8 mouse cellular contexts compared by ENCODE assay signal in the genomic region with DNA sequence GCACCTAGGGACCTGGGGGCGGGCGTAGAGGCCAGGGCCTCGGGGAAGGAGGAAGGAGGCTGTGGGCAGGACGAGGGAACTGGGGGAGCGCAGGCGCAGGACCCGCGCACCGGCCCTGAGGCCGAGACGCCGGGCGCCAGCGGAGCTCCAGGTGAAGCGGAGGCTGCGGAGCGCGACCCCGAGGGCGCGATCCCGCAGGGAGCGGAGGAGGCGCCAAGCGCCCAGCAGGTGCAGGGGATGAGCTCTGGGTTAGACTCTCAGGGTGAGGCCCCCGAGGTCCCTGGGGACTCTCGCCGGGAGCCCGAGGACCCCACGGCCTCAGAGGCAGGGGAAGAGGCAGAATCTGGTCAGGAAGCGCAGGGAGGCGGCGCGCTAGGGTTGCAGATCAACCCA. TPM values are rescaled to one million over a fixed set of nuclear protein-coding genes. Genes with fewer than 3 reads are reported as not detected.
DNase-seq lines count a peak whose midpoint lies in the region; ATAC-seq lines count a peak whose summit lies in the region.

No protein-coding gene starts in this region.

- H3K9ac ChIP-seq in hindbrain, embryonic 15.5 days = peak overlapping the region; percentile 43

- intact Hi-C loops in gastrocnemius, postnatal 14 days (cut with DNase I; ENCODE audit: low total_unique reads) = no loop called here

- H3K36me3 ChIP-seq in hindbrain, embryonic 15.5 days = no peaks in the 10 kb centered on the region

- H3K4me1 ChIP-seq in hindbrain, embryonic 15.5 days (replicated peaks) = peaks cover 11% of the 10 kb centered on the region

- under 1% methylated on average over 34 of the region's 34 CpGs for WGBS in hindbrain, embryonic 15.5 days

- H3K9me3 ChIP-seq in hindbrain, embryonic 15.5 days = no peaks in the 10 kb centered on the region

- peaks cover 35% of the 10 kb centered on the region for H3K27me3 ChIP-seq in hindbrain, embryonic 15.5 days

- peak; percentile 10 for DNase-seq in gastrocnemius, postnatal 10 days
- DNase-seq in gastrocnemius, postnatal 14 days = no peak
- DNase-seq in brain, adult 2 months (ENCODE audit: low read depth, low spot score) = peak; percentile 8
- DNase-seq in frontal cortex, postnatal 14 days (ENCODE audit: low spot score in 2 of 2) = no peak
- no peak for DNase-seq in urinary bladder, postnatal 25 days (ENCODE audit: low spot score)
- DNase-seq in B cell, adult 2 months = no peak

- peak overlapping the region; percentile 44 for H3K4me3 ChIP-seq in hindbrain, embryonic 15.5 days

- no peak overlapping the region for H3K27ac ChIP-seq in hindbrain, embryonic 15.5 days (replicated peaks)

- peak overlapping the region; percentile 95 for H3K4me2 ChIP-seq in hindbrain, embryonic 15.5 days

- no peak for ATAC-seq in hindbrain, embryonic 15.5 days (ENCODE audit: low FRiP score, low read depth)
- ATAC-seq in megakaryocyte progenitor cell, adult 5-6 weeks (replicated peaks; ENCODE audit: poor library complexity) = peak; percentile 36

RNA-seq across cellular contexts. Expression of gene Clic6, which starts 13.0 kb away (rescaled TPM):
- under 1 TPM; 0.14 to 0.16 TPM for total RNA-seq in gastrocnemius, postnatal 10 days (2021)
- total RNA-seq in gastrocnemius, postnatal 14 days (2021) = under 1 TPM in 1 of 2 experiments, not detected in 1; 0.08 TPM
- 7.0 and 9.7 TPM in 2 replicates for polyA plus RNA-seq in hindbrain, embryonic 15.5 days (2015; fragmentation: Nextera tagmentation; extraction: Ambion mirVana)
- total RNA-seq in megakaryocyte progenitor cell, adult 5-6 weeks (2015) = not detected in 2 replicates
- total RNA-seq in megakaryocyte progenitor cell, adult 5-6 weeks (2017) = 0.04 TPM in 1 of 2 replicates, not detected in the other

RNA-seq across cellular contexts. Expression of gene Rcan1, which starts 27.9 kb away (rescaled TPM):
- total RNA-seq in gastrocnemius, postnatal 10 days (2021) = 10 to 100 TPM; 45.3 to 51.6 TPM
- 10 to 100 TPM; 42.3 to 60.5 TPM for total RNA-seq in gastrocnemius, postnatal 14 days (2021)
- polyA plus RNA-seq in hindbrain, embryonic 15.5 days (2015; fragmentation: Nextera tagmentation; extraction: Ambion mirVana) = 73.3 and 79.7 TPM in 2 replicates
- 6.9 and 7.8 TPM in 2 replicates for total RNA-seq in megakaryocyte progenitor cell, adult 5-6 weeks (2015)
- total RNA-seq in megakaryocyte progenitor cell, adult 5-6 weeks (2017) = 8.4 and 8.6 TPM in 2 replicates

Comparison
In these comparisons a context has a peak if more than half of its experiments do, and no peak if none do; other contexts are left out.
1. DNase-seq: peak in gastrocnemius, postnatal 10 days (single experiment) and brain, adult 2 months (single experiment); none in gastrocnemius, postnatal 14 days (single experiment), frontal cortex, postnatal 14 days (0 of 2), urinary bladder, postnatal 25 days (single experiment) and B cell, adult 2 months (0 of 2).
2. RNA of gene Rcan1, which starts 27.9 kb away (total RNA-seq): 42.3 to 60.5 TPM in gastrocnemius, postnatal 14 days and 45.3 to 51.6 TPM in gastrocnemius, postnatal 10 days; 6.9 to 8.6 TPM in megakaryocyte progenitor cell, adult 5-6 weeks; every median in the first group is over 4 times any median in the second.